ENCODE assay signal across 27 mouse cellular contexts in the genomic region with DNA sequence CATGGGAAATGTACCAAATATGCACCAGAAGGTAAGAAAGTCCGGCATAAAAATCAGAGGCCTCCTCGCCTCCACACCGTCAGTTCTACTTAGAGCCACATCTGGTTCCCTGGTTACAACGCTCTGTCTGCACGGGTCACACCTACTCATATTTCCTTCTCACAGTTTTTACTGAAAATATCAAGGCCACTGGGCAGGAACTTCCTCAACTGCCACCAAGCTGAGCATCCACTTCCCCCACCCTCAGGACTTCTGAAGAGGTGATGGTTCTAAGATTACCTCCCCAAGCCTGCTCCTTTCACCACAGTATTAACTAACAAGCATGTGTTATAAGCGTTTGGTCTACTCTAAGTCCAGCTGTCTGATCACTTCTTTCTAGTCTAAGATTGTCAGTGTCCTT. TPM values are rescaled to one million over a fixed set of nuclear protein-coding genes. Genes with fewer than 3 reads are reported as not detected.
A peak's percentile ranks its signal among the peaks of the same experiment; 100 is the strongest.
DNase-seq lines count a peak whose midpoint lies in the region; ATAC-seq and TF ChIP-seq lines count a peak whose summit lies in the region.
"Had no signal": no experiment of that assay in that cellular context is flagged by ENCODE, and none has a peak within 500 bp of the region (broad histone marks: within the 10 kb centered on the region; RNA-seq: fewer than 3 reads in every experiment).

No protein-coding gene starts in this region.

- ATAC-seq in inflammation-experienced regulatory T-cells, adult 6 months, result peak; percentile 32
- 0 out of 2 replicates have a peak, but pooled peaks have one; percentile 35 for ATAC-seq in monocyte, adult 5-6 weeks (replicated peaks; ENCODE audit: insufficient number of reproducible peaks, low FRiP score, low TSS enrichment, poor library complexity, severe bottlenecking)
- ATAC-seq: forebrain, postnatal 0 days; midbrain, embryonic 13.5 days had no signal

- no peak for DNase-seq in spleen, adult 2 months (ENCODE audit: low read depth in 1 of 2, low spot score in 2 of 2)
- DNase-seq in spleen, postnatal 14 days (ENCODE audit: low spot score in 2 of 2), result no peak
- DNase-seq in MEL-GATA-1-ER (ENCODE audit: extremely low read depth, low read depth), result peak; percentile 40
- DNase-seq in lung, postnatal 14 days, result no peak
- DNase-seq in adrenal gland, postnatal 10 days, result no peak
- DNase-seq in cerebellum, adult 8-10 months, result no peak
- DNase-seq: adrenal gland, adult 8-10 months; cerebellum, adult 11-12 months; forebrain, postnatal 0 days; gastrocnemius, adult 2 months; heart, adult 18-20 months; heart, postnatal 4 days; liver; lung, adult 2 months; lung, postnatal 4 days; retina, postnatal 1 day; right cerebral cortex, postnatal 4 days; thymus, postnatal 25 days had no signal

- no peak for TF ChIP-seq CTCF in spleen, adult 2 months (IDR thresholded peaks at IDR 0.05; ENCODE audit: extremely low read depth, insufficient read depth, insufficient read length, insufficient replicate concordance)

- peak overlapping the region; percentile 32; the same call in 1 of the 2 replicates for H3K27ac ChIP-seq in spleen, adult 2 months (ENCODE audit: insufficient read depth, low read length)
- H3K27ac ChIP-seq: gastrocnemius, adult 2 months; midbrain, embryonic 13.5 days; stomach, embryonic 15.5 days had no signal

- H3K4me3 ChIP-seq in spleen, adult 2 months (ENCODE audit: extremely low read depth, insufficient read depth, insufficient read length), result no peak overlapping the region
- H3K4me3 ChIP-seq: gastrocnemius, adult 2 months; midbrain, embryonic 13.5 days; myocyte; stomach, embryonic 15.5 days had no signal

- H3K27me3 ChIP-seq in spleen, adult 2 months (ENCODE audit: control insufficient read depth, insufficient read depth, low read length), result no peaks in the 10 kb centered on the region
- H3K27me3 ChIP-seq: midbrain, embryonic 13.5 days; stomach, embryonic 15.5 days had no signal

- peaks cover 10% of the 10 kb centered on the region for H3K36me3 ChIP-seq in spleen, adult 2 months (ENCODE audit: control insufficient read depth, insufficient read depth, low read length)

- no peak for TF ChIP-seq POLR2A in spleen, adult 2 months (IDR thresholded peaks at IDR 0.05; ENCODE audit: low read depth, low read length)

- 22% methylated on average over 6 of the region's 6 CpGs for WGBS in spleen, adult 2 months

- peaks cover 6% of the 10 kb centered on the region; the same call in 1 of the 2 replicates for H3K4me1 ChIP-seq in spleen, adult 2 months (ENCODE audit: control insufficient read depth, insufficient read depth, insufficient read length)
- H3K4me1 ChIP-seq: midbrain, embryonic 13.5 days; stomach, embryonic 15.5 days had no signal

RNA-seq across cellular contexts. Expression of a gene that starts 52.6 kb away (rescaled TPM):
- polyA plus RNA-seq in spleen, adult 2 months (2012; rRNA removed), result not detected in 2 replicates
- not detected for polyA plus RNA-seq in inflammation-experienced regulatory T-cells, adult 6 months (2017; shearing (Covaris generic))
- not detected in 3 replicates for total RNA-seq in monocyte, adult 5-6 weeks (2017)
- total RNA-seq in adrenal gland, postnatal 10 days (2021), result under 1 TPM in 1 of 2 experiments, not detected in 1; 0.15 TPM
- total RNA-seq: gastrocnemius, adult 2 months; heart, adult 18-20 months; heart, postnatal 4 days; neutrophil, adult 5-6 weeks had no signal
- polyA plus RNA-seq: heart, embryonic 14.5 days; intestine, embryonic 14.5 days; kidney, embryonic 16.5 days; midbrain, embryonic 13.5 days; myocyte; stomach, embryonic 15.5 days had no signal

RNA-seq across cellular contexts. Expression of a gene that starts 53.7 kb away (rescaled TPM):
- polyA plus RNA-seq in spleen, adult 2 months (2012; rRNA removed), result 2.0 and 2.6 TPM in 2 replicates
- 10 to 100 TPM; 31.5 to 41.1 (median 34.3) TPM for polyA plus RNA-seq in inflammation-experienced regulatory T-cells, adult 6 months (2017; shearing (Covaris generic))
- 33.0 to 39.1 TPM (median 38.8 TPM) in 3 replicates for total RNA-seq in monocyte, adult 5-6 weeks (2017)
- 10 to 100 TPM; 10.7 to 11.9 TPM for total RNA-seq in adrenal gland, postnatal 10 days (2021)
